ENCODE assay signal across 8 mouse cellular contexts in the genomic region with DNA sequence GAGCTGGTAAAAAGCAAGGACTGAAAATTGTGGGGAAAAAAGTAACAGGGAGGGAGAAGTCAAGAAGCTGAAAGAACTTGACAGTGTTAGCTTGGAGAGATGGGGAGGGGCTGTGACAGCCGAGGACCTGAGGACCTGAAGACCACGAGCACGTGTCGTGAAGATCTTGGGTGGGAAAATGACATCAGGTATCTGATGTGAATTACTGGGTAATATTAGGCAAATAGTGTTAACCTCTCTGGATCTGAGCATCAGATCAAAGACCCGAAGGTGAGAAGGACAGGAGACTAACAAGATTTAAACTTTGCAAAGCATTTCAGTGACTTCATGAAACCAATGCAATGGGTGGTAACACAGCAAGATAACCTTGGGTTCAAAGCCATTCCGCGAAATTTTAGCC. TPM values are rescaled to one million over a fixed set of nuclear protein-coding genes. Genes with fewer than 3 reads are reported as not detected.
A peak's percentile ranks its signal among the peaks of the same experiment; 100 is the strongest.
DNase-seq lines count a peak whose midpoint lies in the region; ATAC-seq and TF ChIP-seq lines count a peak whose summit lies in the region.

No protein-coding gene starts in this region.

- no peaks in the 10 kb centered on the region for H3K9me3 ChIP-seq in heart, embryonic 12.5 days (replicated peaks)
- H3K9me3 ChIP-seq in MEL (replicated peaks; ENCODE audit: insufficient read depth, low read length), result no peaks in the 10 kb centered on the region
- no peaks in the 10 kb centered on the region for H3K9me3 ChIP-seq in hindbrain, embryonic 13.5 days
- no peaks in the 10 kb centered on the region for H3K9me3 ChIP-seq in midbrain, embryonic 10.5 days (replicated peaks)

- 20% methylated on average over 7 of the region's 7 CpGs for WGBS in heart, embryonic 12.5 days
- 36% methylated on average over 7 of the region's 7 CpGs for WGBS in hindbrain, embryonic 13.5 days
- WGBS in midbrain, embryonic 10.5 days, result 46% methylated on average over 7 of the region's 7 CpGs

- no peaks in the 10 kb centered on the region for H3K27me3 ChIP-seq in heart, embryonic 12.5 days (replicated peaks)
- H3K27me3 ChIP-seq in MEL (ENCODE audit: control insufficient read depth in 1 of 2, insufficient read depth in 2 of 2, low read length in 2 of 2), result no peaks in the 10 kb centered on the region
- H3K27me3 ChIP-seq in hindbrain, embryonic 13.5 days, result no peaks in the 10 kb centered on the region
- no peaks in the 10 kb centered on the region for H3K27me3 ChIP-seq in midbrain, embryonic 10.5 days (ENCODE audit: low read depth, poor library complexity, severe bottlenecking)

- H3K4me1 ChIP-seq in heart, embryonic 12.5 days (replicated peaks), result peaks cover 15% of the 10 kb centered on the region
- peaks cover 2 to 9% of the 10 kb centered on the region in 2 experiments for H3K4me1 ChIP-seq in MEL (ENCODE audit: control insufficient read depth in 1 of 2, insufficient read depth in 2 of 2, low read length in 2 of 2)
- peaks cover 26% of the 10 kb centered on the region for H3K4me1 ChIP-seq in hindbrain, embryonic 13.5 days (replicated peaks)
- H3K4me1 ChIP-seq in midbrain, embryonic 10.5 days, result peaks cover 32% of the 10 kb centered on the region

- H3K9ac ChIP-seq in heart, embryonic 12.5 days, result peak overlapping the region; percentile 49
- H3K9ac ChIP-seq in MEL (ENCODE audit: control insufficient read depth, low read depth, low read length, poor library complexity, severe bottlenecking), result peak overlapping the region; percentile 98
- peak overlapping the region; percentile 92 for H3K9ac ChIP-seq in hindbrain, embryonic 13.5 days

- TF ChIP-seq RAD21 in MEL (IDR thresholded peaks at IDR 0.05; ENCODE audit: low read depth, low read length), result no peak

- no peak for ATAC-seq in heart, embryonic 12.5 days (ENCODE audit: insufficient number of reproducible peaks, low FRiP score)
- ATAC-seq in hindbrain, embryonic 13.5 days (ENCODE audit: low FRiP score), result no peak

- peaks cover 45% of the 10 kb centered on the region for H3K79me2 ChIP-seq in MEL (ENCODE audit: control insufficient read depth, insufficient read depth, low read length, poor library complexity)

- intact Hi-C loops in heart, postnatal 14 days (cut with DNase I), result loop anchor here (2.0 to 10.0 kb wide), 2 partner anchors 39 to 215 kb away; partner anchors contain the start of gene Dynll1

- no peak for TF ChIP-seq CTCF in MEL (IDR thresholded peaks at IDR 0.05 in 2 of 3, conservative IDR thresholded peaks at IDR 0.05 in 1 of 3; ENCODE audit: control insufficient read depth in 1 of 3, insufficient read depth in 1 of 3, low read depth in 2 of 3, low read length in 3 of 3, poor library complexity in 1 of 3, severe bottlenecking in 1 of 3)

- H3K4me2 ChIP-seq in heart, embryonic 12.5 days, result peak overlapping the region; percentile 85
- peak overlapping the region; percentile 77 for H3K4me2 ChIP-seq in hindbrain, embryonic 13.5 days

- no peak overlapping the region for H3K27ac ChIP-seq in heart, embryonic 12.5 days (ENCODE audit: poor library complexity, severe bottlenecking)
- H3K27ac ChIP-seq in MEL (ENCODE audit: control insufficient read depth, low read depth, low read length), result 0 out of 2 replicates have a peak overlapping the region, but pooled peaks have one; percentile 20
- H3K27ac ChIP-seq in hindbrain, embryonic 13.5 days, result no peak overlapping the region
- H3K27ac ChIP-seq in midbrain, embryonic 10.5 days (replicated peaks), result no peak overlapping the region

- no peak for TF ChIP-seq POLR2A in MEL (IDR thresholded peaks at IDR 0.05; ENCODE audit: control insufficient read depth in 1 of 2, insufficient read depth in 1 of 2, low read depth in 1 of 2, low read length in 2 of 2, poor library complexity in 1 of 2)

- DNase-seq in heart, postnatal 14 days, result no peak
- peak; percentile 37 for DNase-seq in MEL (ENCODE audit: low read depth, low spot score)
- DNase-seq in midbrain, embryonic 10.5 days (ENCODE audit: low spot score), result no peak
- DNase-seq in urinary bladder, postnatal 36 days (ENCODE audit: low spot score in 2 of 2), result no peak
- DNase-seq in thymus, postnatal 4 days, result no peak
- DNase-seq in frontal cortex, postnatal 36 days (ENCODE audit: low spot score in 2 of 2), result no peak

- TF ChIP-seq EP300 in MEL (IDR thresholded peaks at IDR 0.05; ENCODE audit: low read depth in 1 of 2, low read length in 2 of 2), result no peak

- peaks cover 53% of the 10 kb centered on the region for H3K36me3 ChIP-seq in heart, embryonic 12.5 days
- peaks cover 9% of the 10 kb centered on the region in 2 experiments for H3K36me3 ChIP-seq in MEL (ENCODE audit: control insufficient read depth in 1 of 2, insufficient read depth in 2 of 2, low read length in 2 of 2)
- peaks cover 51% of the 10 kb centered on the region for H3K36me3 ChIP-seq in hindbrain, embryonic 13.5 days
- peaks cover 60% of the 10 kb centered on the region for H3K36me3 ChIP-seq in midbrain, embryonic 10.5 days

- H3K4me3 ChIP-seq in heart, embryonic 12.5 days, result peak overlapping the region; percentile 65
- H3K4me3 ChIP-seq in MEL (ENCODE audit: control insufficient read depth in 1 of 2, insufficient read depth in 1 of 2, low read depth in 2 of 2, low read length in 2 of 2), result peak overlapping the region; percentile 76 to 95
- H3K4me3 ChIP-seq in hindbrain, embryonic 13.5 days, result peak overlapping the region; percentile 88
- peak overlapping the region; percentile 90 for H3K4me3 ChIP-seq in midbrain, embryonic 10.5 days

TF ChIP-seq in MEL, 35 proteins besides CTCF, POLR2A, EP300 and RAD21 (continues in another document):
- no peak for TF ChIP-seq POLR2AphosphoS5 (IDR thresholded peaks at IDR 0.05; ENCODE audit: borderline replicate concordance, low read depth, low read length)
- no peak for TF ChIP-seq ZKSCAN1 (IDR thresholded peaks at IDR 0.05; ENCODE audit: low read depth, low read length)
- no peak for TF ChIP-seq USF2 (IDR thresholded peaks at IDR 0.05; ENCODE audit: borderline replicate concordance in 1 of 2, insufficient read depth in 1 of 2, low read depth in 1 of 2, low read length in 2 of 2)
- TF ChIP-seq USF1 (IDR thresholded peaks at IDR 0.05; ENCODE audit: low read depth, low read length), result no peak
- TF ChIP-seq ZC3H11A (IDR thresholded peaks at IDR 0.05; ENCODE audit: low read depth, low read length), result no peak
- TF ChIP-seq CHD2 (IDR thresholded peaks at IDR 0.05; ENCODE audit: low read length), result no peak
- no peak for TF ChIP-seq RCOR1 (IDR thresholded peaks at IDR 0.05; ENCODE audit: low read depth, low read length)
- TF ChIP-seq MYC (IDR thresholded peaks at IDR 0.05; ENCODE audit: low read depth, low read length), result peak; percentile 60; the same call in 1 of the 2 replicates
- no peak for TF ChIP-seq BHLHE40 (IDR thresholded peaks at IDR 0.05; ENCODE audit: borderline replicate concordance, low read depth, low read length)
- TF ChIP-seq ZMIZ1 (IDR thresholded peaks at IDR 0.05; ENCODE audit: low read depth, low read length), result no peak; the same call in 1 of the 2 replicates

RNA-seq across cellular contexts. Expression of gene Gatc, which starts 1.0 kb away (rescaled TPM):
- 24.2 and 26.1 TPM in 2 replicates for polyA plus RNA-seq in heart, embryonic 12.5 days (2016; fragmentation: Nextera tagmentation; extraction: Ambion mirVana)
- 10 to 100 TPM; 16.0 to 17.0 TPM for total RNA-seq in heart, postnatal 14 days (2021)
- total RNA-seq in MEL (2012; rRNA removed), result 6.3 and 6.5 TPM in 2 replicates
- polyA plus RNA-seq in MEL (2012; ENCODE audit: insufficient read depth in 1 of 2, insufficient read length in 2 of 2, low read depth in 1 of 2, low replicate concordance in 2 of 2, missing spikeins in 1 of 2), result 10 to 100 TPM in 1 of 2 experiments, not detected in 1; 32.2 TPM
- 31.8 and 32.6 TPM in 2 replicates for polyA plus RNA-seq in hindbrain, embryonic 13.5 days (2015; fragmentation: Nextera tagmentation; extraction: Ambion mirVana)
- polyA plus RNA-seq in midbrain, embryonic 10.5 days (2016; fragmentation: Nextera tagmentation; extraction: Ambion mirVana), result 36.9 and 41.3 TPM in 2 replicates

RNA-seq across cellular contexts. Expression of gene Triap1, which starts 1.0 kb away (rescaled TPM):
- polyA plus RNA-seq in heart, embryonic 12.5 days (2016; fragmentation: Nextera tagmentation; extraction: Ambion mirVana), result 38.1 and 38.8 TPM in 2 replicates
- total RNA-seq in heart, postnatal 14 days (2021), result 10 to 100 TPM; 21.1 to 23.1 TPM
- 50.8 and 63.2 TPM in 2 replicates for total RNA-seq in MEL (2012; rRNA removed)
- polyA plus RNA-seq in MEL (2012; ENCODE audit: insufficient read depth in 1 of 2, insufficient read length in 2 of 2, low read depth in 1 of 2, low replicate concordance in 2 of 2, missing spikeins in 1 of 2), result 10 to 100 TPM in 1 of 2 experiments, not detected in 1; 59.2 TPM
- 51.7 and 57.6 TPM in 2 replicates for polyA plus RNA-seq in hindbrain, embryonic 13.5 days (2015; fragmentation: Nextera tagmentation; extraction: Ambion mirVana)
- 56.4 and 60.8 TPM in 2 replicates for polyA plus RNA-seq in midbrain, embryonic 10.5 days (2016; fragmentation: Nextera tagmentation; extraction: Ambion mirVana)

RNA-seq across cellular contexts. Expression of gene Cox6a1, which starts 8.8 kb away (rescaled TPM):
- 1,284 and 1,325 TPM in 2 replicates for polyA plus RNA-seq in heart, embryonic 12.5 days (2016; fragmentation: Nextera tagmentation; extraction: Ambion mirVana)
- total RNA-seq in heart, postnatal 14 days (2021), result 100 to 1,000 TPM; 367 to 372 TPM
- total RNA-seq in MEL (2012; rRNA removed), result 725 and 749 TPM in 2 replicates
- 1,000 to 10,000 TPM in 1 of 2 experiments, 100 to 1,000 TPM in 1; 328 to 1,215 TPM for polyA plus RNA-seq in MEL (2012; ENCODE audit: insufficient read depth in 1 of 2, insufficient read length in 2 of 2, low read depth in 1 of 2, low replicate concordance in 2 of 2, missing spikeins in 1 of 2)
- polyA plus RNA-seq in hindbrain, embryonic 13.5 days (2015; fragmentation: Nextera tagmentation; extraction: Ambion mirVana), result 1,031 and 1,095 TPM in 2 replicates
- 861 and 874 TPM in 2 replicates for polyA plus RNA-seq in midbrain, embryonic 10.5 days (2016; fragmentation: Nextera tagmentation; extraction: Ambion mirVana)

RNA-seq across cellular contexts. Expression of gene Srsf9, which starts 13.0 kb away (rescaled TPM):
- polyA plus RNA-seq in heart, embryonic 12.5 days (2016; fragmentation: Nextera tagmentation; extraction: Ambion mirVana), result 147 and 160 TPM in 2 replicates
- 10 to 100 TPM; 26.3 to 26.9 TPM for total RNA-seq in heart, postnatal 14 days (2021)
- total RNA-seq in MEL (2012; rRNA removed), result 80.0 and 98.0 TPM in 2 replicates
- 100 to 1,000 TPM in 1 of 2 experiments, not detected in 1; 170 TPM for polyA plus RNA-seq in MEL (2012; ENCODE audit: insufficient read depth in 1 of 2, insufficient read length in 2 of 2, low read depth in 1 of 2, low replicate concordance in 2 of 2, missing spikeins in 1 of 2)
- polyA plus RNA-seq in hindbrain, embryonic 13.5 days (2015; fragmentation: Nextera tagmentation; extraction: Ambion mirVana), result 165 and 181 TPM in 2 replicates
- 396 and 421 TPM in 2 replicates for polyA plus RNA-seq in midbrain, embryonic 10.5 days (2016; fragmentation: Nextera tagmentation; extraction: Ambion mirVana)

RNA-seq across cellular contexts. Expression of gene Dynll1, which starts 39.2 kb away (rescaled TPM):
- 1,319 and 1,320 TPM in 2 replicates for polyA plus RNA-seq in heart, embryonic 12.5 days (2016; fragmentation: Nextera tagmentation; extraction: Ambion mirVana)
- total RNA-seq in heart, postnatal 14 days (2021), result 100 to 1,000 TPM; 135 to 185 TPM
- 714 and 736 TPM in 2 replicates for total RNA-seq in MEL (2012; rRNA removed)
- 100 to 1,000 TPM; 561 to 740 TPM for polyA plus RNA-seq in MEL (2012; ENCODE audit: insufficient read depth in 1 of 2, insufficient read length in 2 of 2, low read depth in 1 of 2, low replicate concordance in 2 of 2, missing spikeins in 1 of 2)
- 1,285 and 1,377 TPM in 2 replicates for polyA plus RNA-seq in hindbrain, embryonic 13.5 days (2015; fragmentation: Nextera tagmentation; extraction: Ambion mirVana)
- polyA plus RNA-seq in midbrain, embryonic 10.5 days (2016; fragmentation: Nextera tagmentation; extraction: Ambion mirVana), result 1,606 and 1,767 TPM in 2 replicates
